Mouse (Mus musculus): ENCODE data around the gene Jazf1.

Gene Jazf1

DNA sequence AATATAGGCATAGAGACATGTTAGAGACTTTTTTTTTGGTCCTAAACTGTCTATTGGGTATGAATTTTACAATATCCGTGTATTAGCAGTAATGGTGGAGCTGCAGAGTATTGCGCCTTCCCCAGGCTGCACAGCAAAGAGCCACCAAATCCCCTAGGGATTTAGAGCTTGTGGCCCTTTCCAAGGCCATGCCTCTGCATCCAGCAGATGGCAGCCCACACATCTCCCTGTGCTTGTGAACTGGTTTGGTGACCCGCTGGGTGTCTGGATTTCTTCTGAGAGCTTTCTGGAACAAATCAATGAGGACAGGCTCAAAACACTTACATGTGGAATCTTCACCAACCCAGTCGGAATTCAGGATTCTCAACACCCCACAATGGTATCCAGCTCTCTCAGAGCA is 225.4 kb downstream of the Jazf1 start:
- DNase-seq, result no peak

DNA sequence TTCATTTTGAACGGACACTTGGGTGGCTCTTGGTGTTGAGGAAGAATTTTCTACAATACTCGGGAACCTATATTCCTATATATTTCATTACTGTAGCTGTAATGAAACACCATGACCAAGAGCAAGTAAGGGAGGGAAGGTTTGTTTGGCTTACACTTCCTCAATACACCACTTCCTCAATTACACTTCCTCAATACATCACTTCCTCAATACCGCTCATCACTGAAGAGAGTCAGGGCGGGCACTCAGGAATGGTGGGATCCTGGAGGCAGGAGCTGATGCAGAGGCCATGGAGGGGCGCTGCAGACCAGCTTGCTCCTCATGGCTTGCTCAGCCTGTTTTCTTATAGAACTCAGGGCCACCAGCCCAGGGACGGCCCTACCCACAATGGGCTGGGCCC is 225.8 kb downstream of the Jazf1 start:
- no peak for DNase-seq

DNA sequence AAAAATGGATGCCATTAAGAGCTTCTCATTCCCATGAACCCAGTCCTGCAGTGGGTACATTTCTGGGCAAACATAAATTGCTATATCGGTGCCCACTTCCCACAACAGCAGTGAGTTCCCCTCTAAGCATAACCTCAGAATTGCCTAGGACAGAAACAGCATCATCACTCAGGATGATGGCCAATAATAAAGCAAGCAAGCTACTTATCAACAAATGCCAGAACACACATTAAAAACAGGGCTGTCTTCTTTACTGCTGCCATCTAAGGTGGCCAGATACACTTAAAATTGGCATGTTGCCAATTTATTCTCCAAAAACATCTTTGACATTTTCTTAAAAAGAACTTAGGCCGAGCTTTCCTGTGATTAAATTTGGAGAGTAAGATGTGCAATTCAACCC is 226.8 kb downstream of the Jazf1 start:
- DNase-seq, result no peak

DNA sequence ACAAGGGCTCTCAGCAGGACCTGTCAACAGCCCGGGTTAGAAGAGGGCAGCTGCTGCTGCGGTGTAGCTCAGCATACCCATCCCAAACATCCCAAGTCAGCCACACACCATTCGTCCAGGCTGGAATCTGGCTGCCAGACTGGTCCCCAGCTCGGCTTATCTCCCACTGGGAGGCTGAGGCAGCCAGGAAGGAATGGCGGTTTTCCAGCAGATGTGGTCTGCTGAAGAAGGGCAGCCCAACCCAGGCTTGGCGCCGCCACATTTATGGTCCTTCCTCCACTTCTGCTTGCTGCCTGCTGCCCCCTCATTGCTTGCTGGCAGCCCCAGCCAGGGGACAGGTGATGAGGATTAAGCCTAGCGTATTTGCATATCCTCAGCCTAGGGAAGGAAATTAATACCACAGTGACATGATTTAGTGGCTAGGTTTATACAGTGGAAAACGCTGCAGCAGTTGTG is 227.8 kb downstream of the Jazf1 start:
- DNase-seq, result no peak

DNA sequence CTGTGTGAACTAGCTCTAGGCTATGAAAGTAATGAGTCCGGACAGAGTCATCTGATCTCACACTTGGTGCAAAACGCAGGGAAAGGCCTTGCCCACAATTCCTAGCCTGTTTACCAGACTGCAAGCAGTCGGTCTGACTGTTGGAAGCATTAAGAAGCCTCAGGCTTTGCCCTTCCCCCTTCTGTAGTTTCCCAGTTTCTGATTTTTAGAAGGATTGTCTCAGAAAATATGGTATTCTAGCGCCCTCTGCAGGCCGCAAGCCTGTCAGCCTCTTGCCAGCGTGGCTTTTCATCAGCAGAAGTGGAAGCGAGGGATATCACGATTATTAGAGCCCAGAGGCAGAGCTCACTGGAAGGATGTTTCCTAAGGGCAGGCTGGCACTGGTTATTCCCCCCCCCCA is 229.7 kb downstream of the Jazf1 start:
- DNase-seq, result peak; percentile 84

DNA sequence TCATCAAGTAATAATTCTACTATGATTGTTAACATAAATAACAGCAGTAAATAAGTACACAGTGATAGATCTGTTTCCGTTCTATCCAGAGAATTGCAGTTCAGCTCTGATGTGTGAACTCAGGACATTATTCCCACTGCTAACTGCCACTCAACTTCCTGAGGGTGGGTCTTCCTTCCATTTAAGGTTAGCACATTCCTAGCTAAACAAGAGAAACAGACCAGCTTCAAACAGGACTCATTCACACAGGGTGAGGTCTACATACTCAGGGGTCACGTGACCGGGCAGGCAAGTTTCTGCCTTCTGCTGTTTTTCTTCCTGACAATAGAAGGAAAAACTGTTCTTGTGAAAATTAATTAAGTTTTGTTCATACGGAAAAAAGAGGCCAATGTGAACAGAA is 230.6 kb downstream of the Jazf1 start:
- no peak for DNase-seq

DNA sequence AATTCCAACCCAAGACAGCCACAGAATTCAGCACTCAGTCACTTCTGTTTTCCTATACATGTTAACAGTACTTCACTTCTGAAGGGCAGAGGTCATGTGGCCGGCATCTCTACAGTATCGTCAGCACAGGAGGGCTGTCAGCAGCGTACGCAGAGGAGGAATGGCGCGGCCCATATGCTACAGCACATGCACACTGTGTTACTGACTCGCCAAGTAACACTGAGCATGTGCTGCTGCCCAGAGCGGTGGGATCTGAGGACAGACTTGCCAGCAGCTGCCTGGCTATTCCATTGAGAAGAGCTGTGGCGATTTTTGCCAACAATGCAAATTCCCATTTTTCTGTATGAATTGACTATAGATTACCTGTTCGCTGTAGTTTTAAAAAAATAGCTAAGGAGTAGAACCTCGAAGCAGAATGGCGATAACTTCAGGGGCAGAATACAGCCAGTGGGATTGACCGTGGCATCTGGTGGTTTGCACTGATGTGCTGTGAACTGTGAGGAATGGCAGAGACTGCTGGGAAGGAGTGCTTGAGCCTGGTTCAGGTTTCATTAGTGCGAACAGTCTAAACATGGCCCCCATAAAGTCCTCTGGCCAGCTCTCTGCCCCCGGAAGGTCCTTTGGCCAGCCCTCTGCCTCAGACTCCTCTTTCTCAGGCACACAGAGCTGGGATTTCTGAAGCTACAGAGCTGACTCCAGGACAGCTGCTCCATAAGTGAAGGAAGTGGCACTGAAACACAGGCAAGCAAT is 232.1 kb downstream of the Jazf1 start:
- peak; percentile 49 for DNase-seq

DNA sequence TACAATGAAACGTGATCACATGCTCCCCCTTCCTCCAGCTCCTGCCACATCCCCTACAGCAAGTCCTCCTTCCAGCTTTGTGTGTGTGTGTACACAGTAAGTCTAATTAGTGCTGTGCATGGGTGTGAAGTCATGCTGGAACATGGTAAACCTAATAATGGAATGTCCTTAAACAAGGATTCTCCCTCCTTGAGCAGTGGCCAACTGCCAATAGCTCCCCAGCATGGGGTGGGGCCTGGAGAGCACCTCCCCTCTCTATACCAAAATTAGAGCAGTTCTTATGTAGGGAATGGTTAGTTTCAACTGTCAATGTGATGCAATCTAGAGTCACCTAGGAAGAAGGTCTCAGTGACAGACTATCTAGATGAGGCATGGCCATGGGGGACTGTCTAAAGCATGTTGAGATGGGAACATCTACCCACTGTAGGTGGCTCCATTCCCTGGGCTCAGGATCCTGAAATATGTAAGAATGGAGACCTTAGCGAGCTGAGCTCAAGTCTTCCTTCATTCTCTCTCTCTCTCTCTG is 240.6 kb downstream of the Jazf1 start:
- no peak for DNase-seq

DNA sequence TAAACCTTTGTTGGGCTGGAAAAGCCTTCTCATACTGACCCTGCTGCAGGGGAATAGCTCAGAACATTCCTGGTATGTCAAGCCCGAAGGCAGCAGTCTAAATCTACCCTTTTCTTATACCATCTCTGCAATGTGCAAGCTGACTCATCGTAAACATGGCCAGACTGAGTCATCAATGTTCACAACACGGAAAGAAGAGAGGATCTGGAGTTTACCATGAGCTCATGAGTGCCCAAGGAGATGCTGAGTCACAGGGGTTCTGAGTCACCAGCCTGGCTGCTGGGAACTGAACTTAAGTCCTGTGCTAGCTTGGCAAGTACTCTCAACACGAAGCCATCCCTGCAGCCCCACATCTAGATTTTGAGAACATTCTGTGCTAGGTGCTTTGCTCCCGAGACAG is 242.9 kb downstream of the Jazf1 start:
- DNase-seq, result peak; percentile 29

DNA sequence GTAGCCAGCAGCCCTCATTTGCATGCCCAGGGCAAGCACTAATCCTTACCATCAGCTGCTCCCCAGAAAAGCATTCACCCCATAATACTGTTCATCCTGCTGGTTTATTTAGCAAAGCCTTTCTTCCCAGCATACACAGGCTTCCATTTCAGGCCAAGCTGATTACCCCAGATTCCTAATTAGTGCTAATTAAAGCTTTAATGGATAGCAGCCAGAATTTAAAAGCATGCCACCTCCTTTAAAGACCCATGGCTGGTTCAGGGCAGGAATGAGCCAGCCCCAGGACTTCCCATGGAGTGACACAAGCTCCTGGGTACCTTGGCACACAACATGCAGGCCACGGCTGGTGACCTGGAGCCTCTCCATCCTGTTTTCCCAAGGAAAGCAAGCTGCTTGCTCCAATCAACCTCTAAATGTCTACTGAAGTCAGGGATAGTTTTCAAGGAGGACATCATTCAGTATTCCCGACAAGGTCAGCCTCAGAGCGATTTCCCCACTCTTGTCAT is 243.4 kb downstream of the Jazf1 start:
- DNase-seq, result no peak

DNA sequence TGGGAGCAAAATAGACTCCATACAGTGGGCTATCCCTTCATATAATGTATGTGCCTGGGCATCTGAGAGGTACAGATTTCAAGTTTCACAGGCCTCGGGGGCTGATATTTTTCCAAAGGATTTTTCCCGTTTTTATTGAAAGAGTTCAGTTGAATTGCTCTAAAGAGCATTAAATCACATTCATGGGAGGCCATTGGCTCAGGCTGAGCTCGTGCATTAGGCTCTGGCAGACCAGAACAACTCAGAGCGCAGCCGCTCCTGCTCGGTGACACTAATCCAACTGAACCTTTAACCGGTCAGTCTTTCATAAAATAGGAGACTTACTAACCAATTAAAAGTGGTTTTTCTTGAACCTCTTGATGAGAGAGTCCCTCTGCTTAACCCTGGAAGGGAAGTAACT is 245.4 kb downstream of the Jazf1 start:
- DNase-seq, result no peak

DNA sequence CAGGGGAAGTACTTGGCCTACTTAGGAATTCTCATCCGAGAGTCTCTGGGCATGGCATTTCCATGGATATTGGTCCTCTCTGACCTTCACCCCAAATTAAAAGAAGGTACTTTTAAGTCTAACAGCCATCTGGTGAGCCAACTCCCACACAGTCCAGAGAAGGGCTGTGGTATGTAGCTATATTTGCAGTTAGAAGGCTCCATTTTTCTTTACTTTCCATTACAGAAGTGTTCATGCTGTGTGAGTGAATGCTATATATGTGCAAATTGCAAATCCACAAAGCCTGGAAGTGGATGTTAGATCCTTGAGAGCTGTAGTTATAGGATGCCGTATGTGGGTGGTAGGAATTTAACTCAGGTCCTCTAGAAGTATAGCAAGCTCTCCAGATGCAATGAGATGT is 245.8 kb downstream of the Jazf1 start:
- DNase-seq, result no peak

DNA sequence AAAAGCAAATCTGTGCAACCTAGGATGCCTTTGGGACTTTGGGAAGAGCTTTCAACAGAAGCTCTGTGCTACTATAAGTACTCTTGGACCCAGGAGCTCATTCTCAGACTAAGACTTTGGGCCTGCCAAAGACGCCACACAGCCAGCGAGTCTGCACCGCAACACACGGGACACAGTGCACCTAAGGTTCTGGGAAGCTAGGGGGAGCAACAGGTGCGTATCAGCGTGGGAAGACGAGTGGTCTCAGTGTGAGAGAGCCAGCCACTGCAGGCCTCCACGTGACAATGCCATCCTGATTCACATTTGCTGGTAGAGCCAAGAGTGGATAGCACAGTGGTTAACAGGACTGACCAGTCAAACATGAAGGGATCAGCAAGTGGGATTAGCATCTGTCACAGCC is 249.1 kb downstream of the Jazf1 start:
- DNase-seq, result no peak

DNA sequence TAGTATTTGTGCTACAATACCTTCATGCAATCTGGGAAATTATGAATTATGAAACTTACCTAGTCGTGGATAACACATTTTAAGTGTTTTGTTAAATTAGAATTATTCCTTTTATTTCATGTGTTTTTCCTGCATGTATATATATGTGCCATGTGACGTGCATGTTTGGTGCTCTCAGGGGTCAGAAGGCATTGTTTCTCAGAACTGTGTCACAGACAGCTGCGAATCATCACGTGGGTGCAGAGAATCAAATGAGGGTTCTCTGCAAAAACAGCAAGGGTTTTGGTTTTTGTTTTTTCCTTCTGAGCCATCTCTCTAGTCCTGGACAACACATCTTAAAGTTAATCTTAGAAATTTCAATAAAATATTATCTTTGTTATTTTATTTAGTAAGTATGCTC is 250.4 kb downstream of the Jazf1 start:
- no peak for DNase-seq

DNA sequence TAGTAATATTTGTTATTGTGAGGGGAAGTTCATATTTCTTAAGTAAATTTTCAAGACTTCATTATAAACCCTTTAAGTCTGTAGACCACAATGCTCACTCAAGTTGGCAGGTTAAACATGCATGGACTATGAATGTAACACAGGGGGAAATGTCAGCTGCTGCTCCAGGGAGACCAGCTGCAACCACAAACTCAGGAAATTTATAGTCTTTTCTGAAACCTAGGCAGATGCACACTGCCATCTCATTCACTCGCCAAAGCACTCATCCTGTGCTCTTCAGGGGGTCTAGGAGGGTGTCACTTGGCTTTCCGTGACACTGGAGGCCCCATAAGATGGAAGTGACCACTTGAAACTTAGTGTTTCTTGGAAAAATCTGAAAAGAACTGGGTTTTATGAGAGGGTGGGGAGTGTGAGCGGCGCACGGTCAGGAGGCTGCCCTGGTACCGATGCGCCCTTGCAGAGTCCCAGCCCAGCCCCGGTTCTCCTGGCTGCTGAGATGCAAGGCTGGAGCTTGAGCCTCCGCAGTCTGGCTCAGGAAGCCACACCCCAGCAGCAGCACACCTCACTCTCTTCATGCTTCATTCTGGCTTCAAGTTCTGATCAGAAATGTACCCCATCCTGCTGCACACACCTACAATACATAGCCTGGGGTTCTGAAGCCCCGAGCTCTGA is 251.1 kb downstream of the Jazf1 start:
- no peak for DNase-seq

DNA sequence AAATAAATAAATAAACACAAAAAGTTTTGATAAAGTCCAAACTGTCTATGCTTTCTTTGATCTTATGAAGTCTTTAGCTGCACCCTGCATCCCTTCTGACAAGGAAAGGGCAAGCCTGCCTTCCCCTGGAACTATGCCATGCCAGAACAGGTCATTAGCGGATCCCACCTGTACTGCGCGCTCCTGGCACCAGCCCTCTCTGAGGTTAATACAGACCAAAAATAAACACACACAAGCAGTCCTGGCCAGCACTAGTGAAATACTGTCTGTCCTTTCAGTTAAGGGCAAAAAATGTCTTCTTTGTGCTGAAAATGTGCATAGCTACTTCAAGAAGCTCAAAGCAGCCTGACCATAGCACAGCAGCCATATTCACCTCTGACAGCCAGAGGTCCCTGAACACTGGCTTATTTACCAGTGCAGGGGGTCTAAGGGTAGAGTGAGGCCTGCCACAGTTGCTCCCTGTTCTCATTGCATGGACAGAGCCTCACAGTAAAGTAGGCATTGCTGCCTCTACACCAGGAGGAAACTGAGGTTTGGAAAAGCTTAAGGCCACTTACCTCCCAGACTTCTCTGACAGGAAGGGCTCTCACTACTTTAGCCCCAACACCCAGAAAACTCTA is 263.1 kb downstream of the Jazf1 start:
- DNase-seq, result no peak

DNA sequence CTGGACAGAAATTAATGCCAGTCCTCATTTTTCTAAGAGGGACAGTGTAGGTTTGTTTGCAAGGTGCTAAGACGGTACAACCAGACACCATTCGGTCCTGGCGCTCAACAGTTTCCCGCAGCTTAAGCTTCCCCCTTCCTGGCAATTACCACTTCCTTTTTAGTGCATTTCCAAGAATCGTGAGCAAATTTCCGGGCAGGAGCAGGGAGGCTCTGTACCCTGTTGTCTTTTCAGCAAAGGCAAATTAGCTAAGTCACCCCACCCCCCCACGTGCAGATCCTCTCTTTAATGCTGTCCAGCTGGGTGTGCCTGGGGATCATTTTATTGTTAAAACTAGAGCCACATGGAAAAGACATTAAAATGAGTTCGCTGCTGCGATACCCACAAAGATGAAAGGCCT is 266.2 kb downstream of the Jazf1 start:
- DNase-seq, result no peak

DNA sequence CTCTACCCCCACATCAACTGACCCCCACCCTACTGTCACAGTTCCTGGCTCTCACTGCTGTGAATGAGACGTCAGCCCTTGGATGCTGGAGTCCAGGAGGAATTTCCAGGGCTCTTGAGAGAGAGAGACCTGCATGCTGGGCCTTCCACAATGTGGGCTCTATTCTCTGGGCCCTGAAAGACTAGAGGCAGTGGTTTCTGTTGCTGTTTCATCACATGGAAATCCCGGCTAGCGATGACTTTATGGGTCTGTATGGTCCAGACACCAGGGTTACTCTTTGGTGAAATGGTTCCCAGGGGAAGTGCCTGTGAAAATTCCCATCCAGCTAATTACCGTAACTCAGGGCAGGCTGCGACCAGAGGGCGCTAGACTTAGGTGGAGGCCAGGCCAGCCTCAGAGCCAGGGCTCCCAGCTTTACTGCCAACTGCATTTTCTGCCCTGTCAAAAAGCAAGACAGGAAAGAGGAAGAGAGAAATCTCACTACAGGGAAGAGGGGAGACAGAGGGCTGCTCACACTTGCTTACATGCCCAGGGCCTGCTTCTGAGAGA is 271.1 kb downstream of the Jazf1 start:
- DNase-seq, result no peak

DNA sequence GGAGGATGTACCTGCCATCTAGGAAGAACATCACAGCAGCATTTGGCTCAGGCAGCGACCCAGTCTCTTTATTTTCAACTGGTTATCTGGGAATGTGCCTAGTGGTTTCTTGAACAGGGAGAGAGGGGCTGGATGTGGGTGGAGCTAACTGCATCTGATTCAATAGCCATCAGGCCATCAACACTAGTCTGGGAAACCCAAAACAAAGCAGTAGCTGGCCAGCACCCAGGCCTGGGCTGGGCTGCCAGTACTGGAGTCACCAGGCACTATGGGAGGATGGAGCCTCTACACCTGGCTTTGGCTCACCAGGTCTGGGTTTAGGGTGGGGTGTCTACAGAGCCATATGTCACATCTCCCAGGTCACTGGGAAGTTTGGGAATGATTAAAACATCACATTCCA is 271.7 kb downstream of the Jazf1 start:
- DNase-seq, result no peak

DNA sequence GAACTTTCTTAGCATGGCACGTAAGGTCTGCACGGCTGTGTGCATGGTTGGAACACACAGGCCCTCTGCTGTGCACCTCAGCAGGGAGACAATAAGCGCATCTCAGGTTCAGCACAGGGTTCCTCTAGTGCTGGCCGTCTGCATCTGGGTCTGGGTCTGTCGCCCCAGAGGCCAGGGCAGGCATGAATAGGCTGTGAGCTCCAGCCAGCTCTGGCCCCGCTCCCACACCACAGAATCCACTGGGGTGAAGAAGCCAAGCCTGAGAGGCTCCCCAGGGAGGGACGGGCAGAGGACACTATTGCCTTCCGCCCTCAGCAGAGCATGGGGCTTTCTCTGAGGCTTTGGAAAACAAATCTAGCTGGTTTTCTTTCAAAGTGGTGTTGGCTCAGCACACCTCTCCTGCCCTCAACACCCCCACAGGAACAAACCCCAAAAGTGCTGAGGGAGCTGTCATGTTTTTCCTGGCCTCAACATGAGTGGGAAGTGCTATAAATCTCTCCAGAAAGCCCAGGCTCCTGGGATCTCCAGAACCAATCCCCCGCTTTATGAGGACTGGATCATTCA is 272.3 kb downstream of the Jazf1 start:
- DNase-seq, result no peak

DNA sequence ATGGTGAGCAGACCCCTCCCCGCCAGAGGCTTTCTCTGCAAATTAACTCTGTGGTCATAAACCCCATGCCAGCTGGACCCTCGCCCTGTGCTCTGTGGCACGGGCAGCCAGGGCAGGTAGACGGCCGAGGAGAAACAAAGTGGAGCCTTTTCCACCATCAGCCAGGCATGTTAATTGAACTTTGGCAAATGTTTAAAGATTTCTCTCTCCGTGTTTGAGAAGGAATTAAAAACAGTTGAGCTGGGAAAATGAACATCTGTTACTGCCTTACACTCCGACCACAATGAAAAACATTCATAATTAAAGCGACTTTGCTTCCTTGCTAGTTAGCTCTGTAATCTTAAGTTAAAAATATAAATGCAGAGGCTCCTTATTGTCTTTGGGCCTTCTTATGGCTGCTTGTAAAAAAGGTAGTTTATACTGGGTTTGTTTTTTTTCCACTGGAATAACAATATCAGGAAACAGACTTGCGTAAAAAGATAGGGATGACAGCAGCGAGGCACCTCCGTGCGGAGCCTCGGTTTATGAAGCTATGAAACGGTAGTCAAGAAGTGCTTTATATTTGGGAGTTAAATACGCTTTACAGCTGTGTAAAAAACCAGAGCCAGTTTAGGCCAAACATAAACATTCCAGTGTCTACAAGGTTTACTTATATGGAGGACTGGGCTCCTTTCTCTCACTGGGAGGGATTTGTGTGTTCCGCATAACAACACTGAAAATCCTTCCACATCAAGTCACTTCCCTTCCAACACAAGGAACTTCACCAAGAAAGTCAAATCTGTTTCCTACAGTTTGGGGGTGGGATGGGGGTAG is 273.2 kb downstream of the Jazf1 start:
- DNase-seq, result no peak

DNA sequence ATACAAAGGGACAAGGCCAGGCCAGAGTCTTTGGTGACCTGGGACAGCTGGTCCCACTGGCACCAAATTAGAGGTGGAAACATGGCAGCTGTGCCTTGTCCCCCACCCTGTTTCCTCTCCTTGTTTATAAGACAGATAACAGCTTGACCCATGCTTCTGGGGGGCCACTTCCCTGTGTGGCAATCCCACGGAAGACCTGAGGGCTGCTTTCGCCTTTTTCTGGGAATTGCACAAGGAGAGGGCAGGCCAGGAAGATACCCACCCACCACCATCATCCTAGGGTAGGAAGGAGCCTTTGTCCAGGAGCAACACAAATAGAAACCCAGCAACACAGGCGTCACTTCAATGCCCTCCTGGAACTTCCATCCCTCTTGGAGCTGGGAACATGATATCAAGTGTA is 276.0 kb downstream of the Jazf1 start:
- DNase-seq, result no peak

All from right cerebral cortex, postnatal 14 days (tissue).